Mouse (Mus musculus) midbrain, embryonic 12.5 days (tissue): ENCODE results near the gene Myo16. TPM values are rescaled to one million over a fixed set of nuclear protein-coding genes. Genes with fewer than 3 reads are reported as not detected.
A peak's percentile ranks its signal among the peaks of the same experiment; 100 is the strongest.

Source experiments
- ATAC-seq: fragments of 200-750 bp; cut with Nextera tagmentation; 2 replicates; pipeline ENCODE4 v1.8.0; 2017; ENCODE audit warnings: low read depth, moderate TSS enrichment, moderate library complexity; ENCODE audit not compliant: low FRiP score
- H3K27ac ChIP-seq: fragments of 300-500 bp; sonication (generic); replicated peaks from 2 replicates; pipeline ENCODE4 v1.5.1; 2016; ENCODE audit warnings: mild to moderate bottlenecking
- H3K27me3 ChIP-seq: fragments of 300-500 bp; sonication (generic); 2 replicates; pipeline ENCODE4 v1.6.1; 2016; ENCODE audit warnings: mild to moderate bottlenecking
- H3K36me3 ChIP-seq: fragments of 300-500 bp; sonication (generic); 2 replicates; pipeline ENCODE4 v1.6.1; 2016
- H3K4me1 ChIP-seq: fragments of 300-500 bp; sonication (generic); 2 replicates; pipeline ENCODE4 v1.6.1; 2016
- H3K4me2 ChIP-seq: fragments of 300-500 bp; sonication (generic); replicated peaks from 2 replicates; pipeline ENCODE4 v1.6.1; 2016; ENCODE audit warnings: mild to moderate bottlenecking, moderate library complexity
- H3K4me3 ChIP-seq: fragments of 300-500 bp; sonication (generic); 2 replicates; pipeline ENCODE4 v1.5.1; 2016; ENCODE audit warnings: mild to moderate bottlenecking
- H3K9ac ChIP-seq: fragments of 300-500 bp; sonication (generic); replicated peaks from 2 replicates; pipeline ENCODE4 v1.6.1; 2016; ENCODE audit warnings: mild to moderate bottlenecking, moderate library complexity
- H3K9me3 ChIP-seq: fragments of 300-500 bp; sonication (generic); 2 replicates; pipeline ENCODE4 v1.6.1; 2016; ENCODE audit warnings: mild to moderate bottlenecking
- WGBS: fragments of 180-500 bp; shearing (Covaris S2); methylation state at CpG from one replicate; pipeline ENCODE4 v1.1.7; 2016; 5-methylcytosine and 5-hydroxymethylcytosine counted together
- polyA plus RNA-seq: library from polyadenylated mRNA; unstranded; fragments of >200 nt; fragmentation: Nextera tagmentation; extraction: Ambion mirVana; gene quantifications from 2 replicates; pipeline ENCODE4 v1.2.1, GENCODE M21; 2016

Myo16 gene
- polyA plus RNA-seq, 1 experiment from 2014 or later: 4.0 TPM

- H3K27me3 ChIP-seq: peaks cover 3% of the 10 kb centered on the region; the same call in 1 of the 2 replicates
- no peak overlapping the region for H3K27ac ChIP-seq
- H3K9ac ChIP-seq: no peak overlapping the region
- ATAC-seq: no peak
- no peak overlapping the region for H3K4me3 ChIP-seq
- H3K9me3 ChIP-seq: no peaks in the 10 kb centered on the region
- no peaks in the 10 kb centered on the region for H3K36me3 ChIP-seq
- H3K4me2 ChIP-seq: no peak overlapping the region
- no peaks in the 10 kb centered on the region for H3K4me1 ChIP-seq
- WGBS: 24% methylated on average over 6 of the region's 6 CpGs
Measured at GRCm38 (mm10) chr8:10574096-10574495, 420.4 kb downstream of the Myo16 start.

GRCm38 (mm10) chr8:10575244-10575643 lies 421.5 kb downstream of the Myo16 start:
- H3K4me3 ChIP-seq: no peak overlapping the region
- no peaks in the 10 kb centered on the region for H3K36me3 ChIP-seq
- WGBS: 85% methylated on average over 10 of the region's 10 CpGs
- H3K27me3 ChIP-seq: peaks cover 3% of the 10 kb centered on the region; the same call in 1 of the 2 replicates
- H3K4me2 ChIP-seq: no peak overlapping the region
- H3K9ac ChIP-seq: no peak overlapping the region
- no peaks in the 10 kb centered on the region for H3K4me1 ChIP-seq
- no peak overlapping the region for H3K27ac ChIP-seq
- H3K9me3 ChIP-seq: no peaks in the 10 kb centered on the region
- ATAC-seq: no peak

GRCm38 (mm10) chr8:10586956-10587744 lies 433.4 kb downstream of the Myo16 start:
- no peaks in the 10 kb centered on the region for H3K36me3 ChIP-seq
- 0 out of 2 replicates have a peak overlapping the region, but pooled peaks have one; percentile 24 for H3K9ac ChIP-seq
- no peak overlapping the region for H3K27ac ChIP-seq
- no peaks in the 10 kb centered on the region for H3K27me3 ChIP-seq
- ATAC-seq: no peak
- WGBS: 25% methylated on average over 10 of the region's 14 CpGs
- no peak overlapping the region for H3K4me3 ChIP-seq
- 0 out of 2 replicates have a peak overlapping the region, but pooled peaks have one; percentile 25 for H3K4me2 ChIP-seq
- no peaks in the 10 kb centered on the region for H3K9me3 ChIP-seq
- peaks cover 14% of the 10 kb centered on the region for H3K4me1 ChIP-seq

- Histone ChIP-seq H3K4me1 (peaks cover 14% of the 10 kb centered on the region), H3K9me3 (no peaks in the 10 kb centered on the region), H3K27me3 (no peaks in the 10 kb centered on the region), H3K4me2 (no peak overlapping the region), H3K27ac (no peak overlapping the region), H3K9ac (no peak overlapping the region), H3K4me3 (no peak overlapping the region), H3K36me3 (no peaks in the 10 kb centered on the region)
- ATAC-seq: no peak
- WGBS: 88% methylated on average over 11 of the region's 11 CpGs
Measured at GRCm38 (mm10) chr8:10589422-10589933, 435.8 kb downstream of the Myo16 start.

GRCm38 (mm10) chr8:10592917-10593316 lies 439.2 kb downstream of the Myo16 start:
- 87% methylated on average over 6 of the region's 6 CpGs for WGBS
- H3K4me1 ChIP-seq: no peaks in the 10 kb centered on the region
- no peak overlapping the region for H3K4me3 ChIP-seq
- H3K4me2 ChIP-seq: no peak overlapping the region
- no peaks in the 10 kb centered on the region for H3K9me3 ChIP-seq
- no peak overlapping the region for H3K27ac ChIP-seq
- H3K36me3 ChIP-seq: no peaks in the 10 kb centered on the region
- no peak overlapping the region for H3K9ac ChIP-seq
- 0 out of 2 replicates have a peak, but pooled peaks cover 3% of the 10 kb centered on the region for H3K27me3 ChIP-seq
- no peak for ATAC-seq

GRCm38 (mm10) chr8:10596353-10596752 lies 442.6 kb downstream of the Myo16 start:
- no peak overlapping the region for H3K9ac ChIP-seq
- WGBS: 85% methylated on average over 3 of the region's 3 CpGs
- no peaks in the 10 kb centered on the region for H3K36me3 ChIP-seq
- no peak overlapping the region for H3K27ac ChIP-seq
- no peaks in the 10 kb centered on the region for H3K4me1 ChIP-seq
- no peak overlapping the region for H3K4me2 ChIP-seq
- H3K4me3 ChIP-seq: no peak overlapping the region
- H3K27me3 ChIP-seq: 0 out of 2 replicates have a peak, but pooled peaks cover 3% of the 10 kb centered on the region
- no peaks in the 10 kb centered on the region for H3K9me3 ChIP-seq
- no peak for ATAC-seq

- no peaks in the 10 kb centered on the region for H3K9me3 ChIP-seq
- no peaks in the 10 kb centered on the region for H3K4me1 ChIP-seq
- no peaks in the 10 kb centered on the region for H3K36me3 ChIP-seq
- H3K4me3 ChIP-seq: no peak overlapping the region
- H3K9ac ChIP-seq: no peak overlapping the region
- 82% methylated on average over 5 of the region's 5 CpGs for WGBS
- ATAC-seq: no peak
- H3K27ac ChIP-seq: no peak overlapping the region
- 0 out of 2 replicates have a peak, but pooled peaks cover 3% of the 10 kb centered on the region for H3K27me3 ChIP-seq
- no peak overlapping the region for H3K4me2 ChIP-seq
Measured at GRCm38 (mm10) chr8:10597595-10597994, 443.9 kb downstream of the Myo16 start.

GRCm38 (mm10) chr8:10598889-10599288 lies 445.2 kb downstream of the Myo16 start:
- Histone ChIP-seq H3K27me3 (0 out of 2 replicates have a peak, but pooled peaks cover 3% of the 10 kb centered on the region), H3K4me2 (no peak overlapping the region), H3K36me3 (no peaks in the 10 kb centered on the region), H3K27ac (no peak overlapping the region), H3K4me1 (peaks cover 1% of the 10 kb centered on the region; the same call in 1 of the 2 replicates), H3K9ac (no peak overlapping the region), H3K4me3 (no peak overlapping the region), H3K9me3 (no peaks in the 10 kb centered on the region)
- 90% methylated on average over 5 of the region's 5 CpGs for WGBS
- no peak for ATAC-seq

- no peak overlapping the region for H3K27ac ChIP-seq
Measured at GRCm38 (mm10) chr8:10606028-10606815, 452.5 kb downstream of the Myo16 start.

GRCm38 (mm10) chr8:10606816-10607209 lies 453.1 kb downstream of the Myo16 start:
- Histone ChIP-seq H3K36me3 (no peaks in the 10 kb centered on the region), H3K4me1 (peaks cover 7% of the 10 kb centered on the region), H3K4me3 (no peak overlapping the region), H3K9me3 (no peaks in the 10 kb centered on the region), H3K9ac (no peak overlapping the region), H3K27ac (no peak overlapping the region), H3K4me2 (no peak overlapping the region), H3K27me3 (0 out of 2 replicates have a peak, but pooled peaks cover 6% of the 10 kb centered on the region)
- WGBS: 54% methylated on average over 4 of the region's 4 CpGs
- ATAC-seq: no peak

More at GRCm38 (mm10) chr8:10606028-10606815, 452.5 kb downstream of the Myo16 start:
- H3K9me3 ChIP-seq: no peaks in the 10 kb centered on the region
- peaks cover 7% of the 10 kb centered on the region for H3K4me1 ChIP-seq
- no peak overlapping the region for H3K9ac ChIP-seq
- 0 out of 2 replicates have a peak, but pooled peaks cover 6% of the 10 kb centered on the region for H3K27me3 ChIP-seq
- no peaks in the 10 kb centered on the region for H3K36me3 ChIP-seq
- no peak overlapping the region for H3K4me2 ChIP-seq
- no peak overlapping the region for H3K4me3 ChIP-seq
- WGBS: 28% methylated on average over 12 of the region's 12 CpGs
- no peak for ATAC-seq

- Histone ChIP-seq H3K9me3 (no peaks in the 10 kb centered on the region), H3K36me3 (no peaks in the 10 kb centered on the region), H3K9ac (no peak overlapping the region), H3K4me1 (no peaks in the 10 kb centered on the region), H3K27me3 (0 out of 2 replicates have a peak, but pooled peaks cover 2% of the 10 kb centered on the region), H3K4me3 (no peak overlapping the region), H3K4me2 (no peak overlapping the region), H3K27ac (no peak overlapping the region)
- 88% methylated on average over 5 of the region's 5 CpGs for WGBS
- ATAC-seq: no peak
Measured at GRCm38 (mm10) chr8:10611636-10612035, 457.9 kb downstream of the Myo16 start.

GRCm38 (mm10) chr8:10613371-10613770 lies 459.7 kb downstream of the Myo16 start:
- WGBS: 66% methylated on average over 2 of the region's 2 CpGs
- H3K27me3 ChIP-seq: no peaks in the 10 kb centered on the region
- no peak overlapping the region for H3K4me2 ChIP-seq
- H3K27ac ChIP-seq: no peak overlapping the region
- no peak overlapping the region for H3K9ac ChIP-seq
- no peaks in the 10 kb centered on the region for H3K9me3 ChIP-seq
- no peaks in the 10 kb centered on the region for H3K36me3 ChIP-seq
- H3K4me1 ChIP-seq: no peaks in the 10 kb centered on the region
- H3K4me3 ChIP-seq: no peak overlapping the region
- no peak for ATAC-seq
